Mouse (Mus musculus): ENCODE data around the gene Fxyd5. TPM values are rescaled to one million over a fixed set of nuclear protein-coding genes. Genes with fewer than 3 reads are reported as not detected.

Fxyd5 gene
- polyA plus RNA-seq, 1 experiment from 2014 or later: 44.7 TPM

DNA sequence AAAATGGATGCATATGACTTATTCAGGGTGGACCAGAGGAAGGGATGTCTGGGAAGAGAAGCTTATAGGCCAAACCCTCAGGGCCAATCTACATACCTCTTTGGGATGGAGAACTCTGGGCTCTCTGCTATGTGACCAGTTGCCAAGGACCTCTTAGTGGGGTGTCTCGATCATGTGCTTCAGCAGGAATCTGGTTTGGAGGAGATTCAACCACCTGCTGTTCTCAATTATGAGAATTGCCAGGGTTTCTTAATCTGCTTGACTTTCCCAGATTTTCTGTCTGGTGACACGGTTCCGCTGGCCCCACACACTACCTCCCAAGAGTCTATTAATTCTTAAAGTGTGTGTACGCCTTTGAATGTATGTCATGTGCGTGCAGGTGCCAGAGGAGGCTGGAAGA lies 48.3 kb downstream of the Fxyd5 start:
- Histone ChIP-seq H3K9ac (ENCODE audit: low read length) (no peak overlapping the region), H3K4me1 (ENCODE audit: control insufficient read depth, insufficient read depth, low read length) (peaks cover 6% of the 10 kb centered on the region; the same call in 1 of the 2 replicates), H3K27me3 (ENCODE audit: control insufficient read depth, insufficient read depth, low read length) (no peaks in the 10 kb centered on the region), H3K9me3 (replicated peaks; ENCODE audit: control insufficient read depth, low read length) (peaks cover 5% of the 10 kb centered on the region; the same call in 1 of the 2 replicates), H3K4me3 (ENCODE audit: low read length) (no peak overlapping the region), H3K27ac (ENCODE audit: low read length) (no peak overlapping the region), H3K36me3 (ENCODE audit: control insufficient read depth, insufficient read depth) (no peaks in the 10 kb centered on the region), H3K4me2 (ENCODE audit: low read depth, low read length) (no peak overlapping the region)
- WGBS: 86% methylated on average over 5 of the region's 5 CpGs
- ATAC-seq (replicated peaks; ENCODE audit: extremely low read depth, insufficient read depth, low FRiP score): no peak

DNA sequence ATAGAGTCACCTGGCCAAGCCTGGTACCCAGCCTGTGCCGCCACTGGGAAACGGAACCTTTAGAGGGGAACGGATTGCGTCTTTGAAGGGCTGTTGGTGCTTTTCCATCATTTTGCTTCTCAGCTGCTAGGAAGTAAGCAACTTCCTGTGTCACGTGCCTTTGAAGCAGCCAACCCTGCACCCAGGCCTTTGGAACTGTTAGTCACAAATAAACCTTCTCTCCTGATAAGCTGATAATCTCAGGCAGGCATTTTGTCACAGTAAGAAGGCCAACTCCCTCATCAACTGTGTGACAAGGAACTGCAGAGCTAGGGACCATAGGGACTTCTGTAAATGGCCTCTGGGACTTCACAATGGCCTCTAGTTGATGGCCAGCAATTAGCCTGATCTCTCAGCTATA lies 50.1 kb downstream of the Fxyd5 start:
- WGBS: 60% methylated on average over 5 of the region's 5 CpGs

DNA sequence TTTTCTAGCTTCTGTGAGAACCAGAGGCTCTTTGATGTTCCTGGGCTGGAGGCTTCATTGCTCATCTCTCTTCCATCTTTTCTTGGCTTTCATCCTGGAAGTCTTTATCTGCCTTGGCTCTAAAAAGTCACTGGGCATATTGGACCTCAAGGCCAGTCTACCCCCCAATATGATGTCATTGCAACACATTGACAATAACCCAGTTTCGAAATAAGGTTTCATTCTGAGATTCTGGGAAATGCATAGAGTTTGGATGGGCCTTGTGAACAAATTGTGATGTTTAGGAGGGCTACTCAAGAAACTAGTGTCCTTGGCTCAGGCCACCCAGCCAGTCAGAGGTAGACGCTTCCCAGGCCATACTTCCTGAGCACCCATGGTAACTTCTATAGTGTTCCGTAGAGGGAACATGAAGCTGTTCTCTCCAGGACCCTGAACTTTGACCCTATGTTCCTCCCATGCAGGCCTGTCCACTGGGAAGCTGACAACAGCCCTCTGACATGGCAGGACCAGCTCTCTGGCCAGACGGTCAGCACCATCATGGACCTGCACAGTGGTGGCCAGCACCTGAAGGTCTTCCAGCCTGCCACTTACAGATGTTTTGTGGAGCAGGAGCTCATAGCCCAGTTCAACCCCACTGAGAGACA lies 53.6 kb downstream of the Fxyd5 start:
- H3K36me3 ChIP-seq (ENCODE audit: control insufficient read depth, insufficient read depth): no peaks in the 10 kb centered on the region
- ATAC-seq (replicated peaks; ENCODE audit: extremely low read depth, insufficient read depth, low FRiP score): no peak
- H3K9ac ChIP-seq (ENCODE audit: low read length): no peak overlapping the region
- 81% methylated on average over 4 of the region's 4 CpGs for WGBS
- H3K27ac ChIP-seq (ENCODE audit: low read length): no peak overlapping the region
- no peak overlapping the region for H3K4me2 ChIP-seq (ENCODE audit: low read depth, low read length)
- H3K9me3 ChIP-seq (replicated peaks; ENCODE audit: control insufficient read depth, low read length): no peaks in the 10 kb centered on the region
- no peaks in the 10 kb centered on the region for H3K27me3 ChIP-seq (ENCODE audit: control insufficient read depth, insufficient read depth, low read length)
- H3K4me1 ChIP-seq (ENCODE audit: control insufficient read depth, insufficient read depth, low read length): peaks cover 6% of the 10 kb centered on the region; the same call in 1 of the 2 replicates
- no peak overlapping the region for H3K4me3 ChIP-seq (ENCODE audit: low read length)

More for the DNA sequence above, 50.1 kb downstream of the Fxyd5 start:
- H3K4me2 ChIP-seq (ENCODE audit: low read depth, low read length): no peak overlapping the region
- H3K27ac ChIP-seq (ENCODE audit: low read length): no peak overlapping the region
- H3K9ac ChIP-seq (ENCODE audit: low read length): no peak overlapping the region
- H3K9me3 ChIP-seq (replicated peaks; ENCODE audit: control insufficient read depth, low read length): peaks cover 5% of the 10 kb centered on the region; the same call in 1 of the 2 replicates
- H3K27me3 ChIP-seq (ENCODE audit: control insufficient read depth, insufficient read depth, low read length): no peaks in the 10 kb centered on the region
- H3K36me3 ChIP-seq (ENCODE audit: control insufficient read depth, insufficient read depth): no peaks in the 10 kb centered on the region
- no peak for ATAC-seq (replicated peaks; ENCODE audit: extremely low read depth, insufficient read depth, low FRiP score)
- no peak overlapping the region for H3K4me3 ChIP-seq (ENCODE audit: low read length)
- H3K4me1 ChIP-seq (ENCODE audit: control insufficient read depth, insufficient read depth, low read length): peaks cover 6% of the 10 kb centered on the region; the same call in 1 of the 2 replicates

DNA sequence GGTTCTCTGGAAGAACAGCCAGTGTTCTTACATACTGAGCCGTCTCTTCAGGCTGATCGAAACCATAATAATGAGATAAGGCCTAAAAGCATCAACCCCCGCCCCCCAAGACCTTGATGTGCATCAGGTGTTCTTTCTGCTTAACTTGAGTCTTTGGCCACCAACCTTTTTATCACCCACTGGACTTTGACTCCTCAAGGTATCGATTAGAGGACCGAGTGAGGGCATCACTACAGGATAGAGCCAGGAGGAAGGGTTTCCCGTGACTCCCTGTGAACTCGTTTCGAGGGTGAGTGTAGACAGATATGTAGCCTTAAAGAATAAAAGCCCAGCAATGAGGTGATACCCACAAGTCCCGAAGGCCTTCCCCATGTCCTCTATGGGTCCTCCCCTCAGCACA lies 56.9 kb downstream of the Fxyd5 start:
- ATAC-seq (replicated peaks; ENCODE audit: extremely low read depth, insufficient read depth, low FRiP score): no peak
- Histone ChIP-seq H3K9ac (ENCODE audit: low read length) (no peak overlapping the region), H3K27me3 (ENCODE audit: control insufficient read depth, insufficient read depth, low read length) (no peaks in the 10 kb centered on the region), H3K4me1 (ENCODE audit: control insufficient read depth, insufficient read depth, low read length) (no peaks in the 10 kb centered on the region), H3K27ac (ENCODE audit: low read length) (no peak overlapping the region), H3K4me2 (ENCODE audit: low read depth, low read length) (no peak overlapping the region), H3K36me3 (ENCODE audit: control insufficient read depth, insufficient read depth) (no peaks in the 10 kb centered on the region), H3K4me3 (ENCODE audit: low read length) (no peak overlapping the region), H3K9me3 (replicated peaks; ENCODE audit: control insufficient read depth, low read length) (no peaks in the 10 kb centered on the region)
- 82% methylated on average over 9 of the region's 9 CpGs for WGBS

Small RNA genes lying within 50 kb of the gene (microRNA-seq; reads per million reads assigned to microRNA genes)
- gene Mir7050: not detected

Other genes with a start within 250 kb of the Fxyd5 start
- 0.26 and 0.45 TPM in 2 replicates for gene Ffar2, start 218.7 kb downstream of the Fxyd5 start, polyA plus RNA-seq (2015; fragmentation: Nextera tagmentation; extraction: Ambion mirVana)
- 0.10 TPM in 1 of 2 replicates, not detected in the other for gene Ffar3, start 186.3 kb downstream of the Fxyd5 start, polyA plus RNA-seq (2015; fragmentation: Nextera tagmentation; extraction: Ambion mirVana)
- gene Ffar1, start 180.9 kb downstream of the Fxyd5 start, polyA plus RNA-seq (2015; fragmentation: Nextera tagmentation; extraction: Ambion mirVana): 0.04 TPM in 1 of 2 replicates, not detected in the other
- 0.14 and 0.24 TPM in 2 replicates for gene Cd22, start 162.1 kb downstream of the Fxyd5 start, polyA plus RNA-seq (2015; fragmentation: Nextera tagmentation; extraction: Ambion mirVana)
- 0.24 TPM in 1 of 2 replicates, not detected in the other for gene Mag, start 127.6 kb downstream of the Fxyd5 start, polyA plus RNA-seq (2015; fragmentation: Nextera tagmentation; extraction: Ambion mirVana)
- gene Hamp2, start 117.8 kb downstream of the Fxyd5 start, polyA plus RNA-seq (2015; fragmentation: Nextera tagmentation; extraction: Ambion mirVana): not detected in 2 replicates
- gene Hamp, start 98.4 kb downstream of the Fxyd5 start, polyA plus RNA-seq (2015; fragmentation: Nextera tagmentation; extraction: Ambion mirVana): not detected in 2 replicates
- 15.5 and 16.6 TPM in 2 replicates for gene Usf2, start 85.7 kb downstream of the Fxyd5 start, polyA plus RNA-seq (2015; fragmentation: Nextera tagmentation; extraction: Ambion mirVana)
- 10.8 and 14.5 TPM in 2 replicates for gene Lsr, start 69.0 kb downstream of the Fxyd5 start, polyA plus RNA-seq (2015; fragmentation: Nextera tagmentation; extraction: Ambion mirVana)
- 0.70 and 0.90 TPM in 2 replicates for gene Fam187b, start 68.7 kb downstream of the Fxyd5 start, polyA plus RNA-seq (2015; fragmentation: Nextera tagmentation; extraction: Ambion mirVana)
- 1.1 TPM in 2 replicates for gene Fxyd7, start 9.0 kb upstream of the Fxyd5 start, polyA plus RNA-seq (2015; fragmentation: Nextera tagmentation; extraction: Ambion mirVana)
- gene Fxyd1, start 14.7 kb upstream of the Fxyd5 start, polyA plus RNA-seq (2015; fragmentation: Nextera tagmentation; extraction: Ambion mirVana): 1,006 and 1,110 TPM in 2 replicates
- 0.09 and 0.11 TPM in 2 replicates for gene Lgi4, start 16.9 kb upstream of the Fxyd5 start, polyA plus RNA-seq (2015; fragmentation: Nextera tagmentation; extraction: Ambion mirVana)
- 8.0 and 10.1 TPM in 2 replicates for gene Fxyd3, start 34.2 kb upstream of the Fxyd5 start, polyA plus RNA-seq (2015; fragmentation: Nextera tagmentation; extraction: Ambion mirVana)
- gene Hpn, start 72.8 kb upstream of the Fxyd5 start, polyA plus RNA-seq (2015; fragmentation: Nextera tagmentation; extraction: Ambion mirVana): 2.6 and 3.1 TPM in 2 replicates
- gene Scn1b, start 84.5 kb upstream of the Fxyd5 start, polyA plus RNA-seq (2015; fragmentation: Nextera tagmentation; extraction: Ambion mirVana): 2.8 and 3.5 TPM in 2 replicates
- 53.1 and 58.0 TPM in 2 replicates for gene Gramd1a, start 113.4 kb upstream of the Fxyd5 start, polyA plus RNA-seq (2015; fragmentation: Nextera tagmentation; extraction: Ambion mirVana)
- gene Scgb2b2, start 248.0 kb upstream of the Fxyd5 start, polyA plus RNA-seq (2015; fragmentation: Nextera tagmentation; extraction: Ambion mirVana): not detected in 2 replicates
- gene Scgb1b2, start 249.3 kb upstream of the Fxyd5 start, polyA plus RNA-seq (2015; fragmentation: Nextera tagmentation; extraction: Ambion mirVana): not detected in 2 replicates